Mouse (Mus musculus) heart, adult 9 months (tissue): ENCODE measurements around the gene Slc39a13.

Experiments
- DNase-seq, 2 experiments: peaks; one replicate each; pipeline ENCODE4 v3.0.0; 2022; ENCODE audit warnings: low spot score in 2 of 2

Gene Slc39a13

DNA sequence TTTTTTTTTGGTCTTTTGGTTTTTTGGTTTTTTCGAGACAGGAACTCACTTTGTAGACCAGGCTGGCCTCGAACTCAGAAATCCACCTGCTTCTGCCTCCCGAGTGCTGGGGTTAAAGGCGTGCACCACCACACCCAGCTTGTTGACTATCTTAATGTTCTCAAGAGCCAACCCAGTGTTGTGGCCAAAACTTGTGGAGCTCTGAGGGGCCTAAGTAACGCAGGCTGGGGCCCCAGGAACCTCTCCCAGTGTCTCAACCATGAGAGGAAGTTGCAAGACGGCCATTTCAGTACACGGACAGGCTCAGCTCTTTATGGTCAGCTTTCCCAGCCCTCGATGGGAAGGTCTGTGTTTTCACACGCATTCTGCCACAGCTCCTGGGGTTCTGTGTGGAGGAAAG lies 18.8 kb upstream of the Slc39a13 start:
- no peak for DNase-seq

- no peak for DNase-seq
Observed at GRCm38 (mm10) chr2:91087453-91087852, 17.2 kb upstream of the Slc39a13 start.

- DNase-seq, result no peak
Observed at GRCm38 (mm10) chr2:91086392-91087237, 16.4 kb upstream of the Slc39a13 start.

DNA sequence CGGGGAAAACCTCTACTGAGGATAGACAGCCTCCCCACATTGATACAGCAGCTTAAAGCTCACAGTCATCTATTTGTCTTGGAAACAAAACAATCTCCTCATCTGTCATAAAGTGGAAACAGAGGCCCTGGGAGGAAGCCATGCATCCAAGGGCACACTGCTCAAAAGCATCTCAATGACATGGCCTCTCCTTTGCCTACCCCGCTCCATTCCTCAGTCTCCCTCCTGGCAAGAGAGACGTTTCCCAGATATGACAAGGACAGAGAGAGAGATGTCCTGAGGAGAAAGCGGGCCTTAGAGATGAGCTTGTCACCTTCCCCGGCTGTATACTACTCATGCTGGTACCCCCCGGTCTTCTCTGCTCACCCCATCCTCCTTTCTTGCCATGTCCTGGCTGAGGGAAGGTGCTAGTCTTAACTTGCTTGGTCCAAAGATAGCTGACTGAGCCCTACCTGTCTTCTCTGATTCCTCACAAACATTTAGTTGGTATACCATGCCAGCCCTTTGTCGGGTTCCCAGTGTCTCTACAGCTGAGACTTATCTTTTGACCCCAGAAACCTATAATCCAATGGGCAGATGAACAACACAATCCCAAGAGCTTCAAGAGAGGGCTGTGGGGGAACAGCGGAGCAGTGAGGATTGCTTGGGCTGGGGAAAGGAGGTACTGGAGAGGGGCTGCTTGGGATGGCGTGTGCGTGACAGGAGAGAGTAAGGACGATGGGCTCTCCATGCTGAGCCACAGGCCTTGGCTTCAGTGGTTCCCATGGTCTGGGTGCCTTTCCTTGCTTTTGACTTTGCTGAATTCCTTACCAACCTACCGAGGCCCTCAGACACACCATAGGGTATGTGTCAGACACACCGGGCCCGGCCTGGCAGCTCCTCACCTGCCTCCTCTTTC lies 15.5 kb upstream of the Slc39a13 start:
- no peak for DNase-seq

DNA sequence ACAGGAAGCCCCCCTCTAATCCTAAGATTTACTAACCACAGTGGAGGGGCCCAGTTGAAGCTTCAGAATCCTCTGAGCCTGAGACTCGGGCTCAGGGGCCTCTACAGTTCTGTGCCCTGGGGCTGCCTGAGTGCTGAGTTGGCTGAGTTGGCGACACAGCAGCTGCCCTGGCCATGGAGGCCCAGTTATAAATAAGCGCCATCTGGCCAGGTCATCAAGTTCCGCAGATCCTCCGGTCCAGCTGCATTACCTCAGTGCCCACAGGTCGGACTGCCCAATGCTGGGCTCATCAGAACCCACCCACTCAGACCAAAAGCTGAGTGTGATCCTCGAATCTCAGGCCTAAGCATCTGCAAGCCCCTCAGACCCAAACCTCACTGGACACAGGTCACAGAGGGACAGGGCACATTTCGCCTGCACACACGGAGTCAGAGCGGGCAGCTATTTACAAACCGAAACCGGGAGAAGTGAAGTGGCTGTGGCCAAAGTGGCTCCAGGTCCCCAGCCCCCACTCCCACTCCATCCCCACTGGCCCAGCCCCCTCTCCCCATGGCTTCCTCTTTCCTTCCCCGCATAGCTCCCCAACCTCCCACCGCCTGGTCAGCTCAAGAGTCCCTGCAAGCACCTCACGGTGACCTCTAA lies 14.1 kb upstream of the Slc39a13 start:
- peak; percentile 43 to 58 for DNase-seq

- no peak for DNase-seq
Observed at GRCm38 (mm10) chr2:91083366-91083940, 13.2 kb upstream of the Slc39a13 start.

GRCm38 (mm10) chr2:91082844-91083243 lies 12.6 kb upstream of the Slc39a13 start:
- peak; percentile 68 to 78 for DNase-seq

- DNase-seq, result no peak
Observed at GRCm38 (mm10) chr2:91081775-91082695, 11.8 kb upstream of the Slc39a13 start, which contains the start of gene Spi1. Gene Spi1, plus strand, starts transcription at chr2:91082390.

DNA sequence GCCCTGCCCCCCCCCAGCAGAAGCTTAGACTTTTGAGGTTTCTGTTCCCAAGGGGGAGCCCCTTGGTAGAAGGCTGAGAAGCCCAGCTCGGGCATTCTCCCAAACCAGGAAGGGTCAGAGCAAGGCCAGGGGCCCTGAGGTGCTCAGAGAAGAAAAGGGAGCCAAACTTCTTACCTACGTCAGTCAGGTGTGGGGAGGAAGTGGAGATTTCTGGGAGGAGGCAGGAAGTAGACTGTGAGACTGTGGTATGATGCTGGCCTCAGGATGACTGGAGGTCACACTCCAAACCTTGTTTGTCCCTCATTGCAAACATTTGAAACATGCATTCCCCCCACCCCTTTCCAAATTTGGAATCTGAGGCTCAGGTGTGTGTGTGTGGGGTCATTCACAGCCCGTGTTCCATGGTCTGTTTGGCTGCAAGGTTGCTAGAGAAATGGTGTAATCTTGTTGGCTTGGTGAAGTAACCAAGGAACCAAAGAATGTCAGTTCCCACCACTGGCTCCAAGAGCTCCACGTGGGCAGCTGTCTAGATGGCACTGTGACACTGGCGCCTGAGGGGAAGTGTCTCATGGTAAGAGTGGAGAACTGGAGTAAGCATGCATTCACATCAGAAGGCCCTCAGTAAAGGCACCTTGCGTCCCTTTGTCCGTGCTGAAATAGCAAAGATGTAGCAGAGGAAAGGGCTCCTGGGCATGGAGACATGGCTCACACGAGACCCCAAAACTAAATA lies 10.7 kb upstream of the Slc39a13 start:
- DNase-seq, result no peak

- DNase-seq, result no peak
Observed at GRCm38 (mm10) chr2:91079026-91079384, 8.8 kb upstream of the Slc39a13 start.

- no peak for DNase-seq
Observed at GRCm38 (mm10) chr2:91078314-91079025, 8.3 kb upstream of the Slc39a13 start.

- DNase-seq, result no peak
Observed at GRCm38 (mm10) chr2:91077957-91078313, 7.7 kb upstream of the Slc39a13 start.

DNA sequence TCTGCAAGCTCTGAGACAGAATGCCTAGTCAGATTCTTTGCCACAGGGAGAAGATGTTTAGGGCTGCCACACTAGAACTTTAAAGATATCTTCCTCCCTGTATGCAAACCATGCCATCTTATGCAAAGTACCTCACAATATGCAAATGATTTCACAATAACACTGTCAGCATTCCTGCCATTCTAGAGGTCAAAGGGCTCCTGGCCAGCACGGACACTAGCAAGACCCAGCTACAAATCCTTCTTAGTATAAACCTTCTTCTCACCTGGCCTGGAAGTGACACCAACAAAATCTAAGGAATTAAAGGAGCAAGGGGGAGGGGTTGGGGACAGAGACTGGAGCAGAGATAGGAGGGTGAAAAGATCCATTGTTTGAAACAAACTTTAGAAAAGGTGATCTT lies 1.9 kb upstream of the Slc39a13 start:
- no peak for DNase-seq

DNA sequence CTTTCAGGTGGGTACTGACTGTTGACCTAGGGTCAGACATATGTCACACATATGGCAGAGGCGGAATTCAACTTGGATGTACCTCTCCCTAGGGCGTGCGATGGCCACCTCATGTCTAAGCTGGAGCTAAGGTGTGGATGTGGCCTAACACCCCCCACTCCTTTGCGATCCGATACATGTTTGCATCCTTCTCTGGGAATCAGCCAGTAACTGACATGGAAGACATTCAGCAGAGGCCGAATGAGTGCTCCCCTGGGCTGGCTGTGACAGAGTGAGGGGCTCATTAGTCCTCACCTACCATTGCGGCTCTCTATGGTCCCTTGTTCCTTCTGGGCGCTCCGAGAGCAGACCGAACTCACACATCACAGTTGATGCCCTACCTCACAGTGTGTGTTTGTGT lies 842 bp upstream of the Slc39a13 start:
- no peak for DNase-seq

GRCm38 (mm10) chr2:91069306-91070000 lies 764 bp downstream of the Slc39a13 start:
- no peak for DNase-seq

- DNase-seq, result no peak
Observed at GRCm38 (mm10) chr2:91068872-91069165, 1.4 kb downstream of the Slc39a13 start.

DNA sequence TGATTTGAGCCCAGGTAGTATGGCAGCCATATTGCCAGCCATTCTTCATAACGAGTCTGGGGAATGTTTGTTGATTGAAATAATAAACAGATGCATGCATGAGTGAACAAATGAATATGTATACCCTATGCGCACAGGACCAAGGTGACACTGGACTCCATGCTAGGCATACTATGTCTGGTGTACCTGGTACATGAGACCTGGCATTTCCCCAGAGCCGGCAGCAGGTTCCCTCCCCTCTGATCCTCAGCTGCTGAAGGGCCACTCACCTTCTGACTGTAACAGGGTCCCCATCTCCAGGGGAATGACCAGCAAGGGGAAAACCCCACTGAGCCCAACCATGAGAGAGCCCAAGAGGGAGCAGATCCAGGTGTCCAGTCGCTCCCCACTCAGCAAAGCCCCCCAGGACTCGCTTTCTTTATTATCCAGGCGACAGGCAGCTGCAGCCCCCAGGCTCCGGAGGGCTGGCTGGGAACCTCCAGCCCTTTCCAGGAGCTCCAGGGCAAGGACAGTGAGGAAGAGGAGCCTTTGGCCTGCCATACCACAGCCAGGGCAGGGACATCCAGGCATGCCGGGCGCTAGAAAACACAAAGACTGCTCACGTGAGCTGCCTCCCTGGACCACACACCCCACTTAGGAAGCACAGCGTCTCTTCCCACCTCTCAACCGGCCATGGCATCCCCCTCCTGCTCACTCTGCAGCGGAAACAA lies 1.9 kb downstream of the Slc39a13 start:
- no peak for DNase-seq

DNA sequence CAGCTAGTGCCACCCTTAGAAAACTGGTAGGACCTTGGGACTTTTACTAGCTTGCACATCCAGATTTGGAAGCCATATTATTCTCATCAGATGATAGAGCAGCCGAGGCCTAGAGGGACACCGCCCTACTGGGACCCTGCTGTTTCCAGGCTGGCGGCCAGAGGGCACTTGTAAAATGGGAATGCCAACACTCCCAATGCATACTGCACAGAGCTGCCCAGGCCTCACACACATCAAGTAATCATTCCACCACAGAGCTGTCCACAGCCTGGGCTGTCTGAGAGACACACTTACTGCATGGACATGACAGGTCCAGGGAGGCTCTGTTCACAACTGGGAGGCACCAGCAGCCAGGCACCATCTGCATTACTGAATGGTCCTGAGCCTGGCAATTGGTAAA lies 3.8 kb downstream of the Slc39a13 start:
- DNase-seq, result peak in 1 of 2 experiments; percentile 28
